Mouse (Mus musculus) common myeloid progenitor, adult 5-6 weeks (primary cell): Measurements from ENCODE around the gene Fbxw5. TPM values are rescaled to one million over a fixed set of nuclear protein-coding genes. Genes with fewer than 3 reads are reported as not detected.

Source experiments
- ATAC-seq: replicated peaks from 2 replicates; pipeline ENCODE4 v1.8.0; 2016; ENCODE audit warnings: low read depth, mild to moderate bottlenecking, moderate TSS enrichment, inconsistent platforms; ENCODE audit not compliant: poor library complexity, severe bottlenecking
- total RNA-seq: library from RNA; stranded (forward); fragments of 200-1000, 187-1606 nt; gene quantifications from 2 replicates; pipeline ENCODE4 v1.2.3, GENCODE M21; 2017

The Fbxw5 gene
- total RNA-seq, result 16.6 and 21.4 TPM in 2 replicates

DNA sequence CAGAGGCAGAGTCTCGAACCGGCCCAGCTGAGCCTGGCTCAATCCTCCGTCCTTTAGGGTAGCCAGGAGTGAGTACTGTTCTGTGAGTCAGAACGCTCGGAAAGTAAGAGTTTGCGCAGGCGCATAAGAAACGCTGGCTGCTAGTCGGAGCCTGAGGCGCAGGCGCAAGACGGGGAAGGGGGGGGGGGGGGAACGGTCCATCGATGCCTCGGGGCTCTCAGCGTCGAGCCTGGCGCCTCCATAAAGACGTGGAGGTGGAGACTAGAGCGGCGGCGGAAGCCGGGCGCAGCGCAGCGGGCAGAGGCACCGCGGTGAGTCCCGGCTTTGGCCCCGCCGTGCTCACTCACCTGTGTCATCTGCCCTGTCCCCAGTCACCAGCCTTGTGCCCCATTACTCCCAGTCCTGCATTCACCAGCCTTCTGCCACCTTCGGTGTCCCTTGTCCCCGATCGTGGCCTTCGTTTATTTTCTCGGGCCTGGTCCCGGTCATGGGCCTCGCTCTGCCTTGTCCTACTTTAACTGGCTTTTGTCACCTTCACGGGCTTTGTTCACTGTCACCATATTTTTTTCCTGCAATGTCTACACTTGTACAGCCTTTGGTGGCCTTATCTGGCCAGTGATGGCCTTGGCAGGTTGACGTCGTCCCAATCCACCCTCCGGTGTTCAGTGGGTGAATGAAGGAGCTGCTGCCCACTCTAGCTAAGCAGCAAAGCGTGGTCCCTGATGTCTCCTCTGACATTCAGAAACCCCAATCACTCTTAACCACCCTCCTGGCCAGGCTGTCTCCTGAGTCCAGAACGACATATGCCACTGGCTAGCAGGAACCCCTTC lies at the start of gene Fbxw5:
Gene Fbxw5, plus strand, starts transcription at position 175 of the 830 bp plus-strand sequence.
- ATAC-seq, result peak; percentile 78

DNA sequence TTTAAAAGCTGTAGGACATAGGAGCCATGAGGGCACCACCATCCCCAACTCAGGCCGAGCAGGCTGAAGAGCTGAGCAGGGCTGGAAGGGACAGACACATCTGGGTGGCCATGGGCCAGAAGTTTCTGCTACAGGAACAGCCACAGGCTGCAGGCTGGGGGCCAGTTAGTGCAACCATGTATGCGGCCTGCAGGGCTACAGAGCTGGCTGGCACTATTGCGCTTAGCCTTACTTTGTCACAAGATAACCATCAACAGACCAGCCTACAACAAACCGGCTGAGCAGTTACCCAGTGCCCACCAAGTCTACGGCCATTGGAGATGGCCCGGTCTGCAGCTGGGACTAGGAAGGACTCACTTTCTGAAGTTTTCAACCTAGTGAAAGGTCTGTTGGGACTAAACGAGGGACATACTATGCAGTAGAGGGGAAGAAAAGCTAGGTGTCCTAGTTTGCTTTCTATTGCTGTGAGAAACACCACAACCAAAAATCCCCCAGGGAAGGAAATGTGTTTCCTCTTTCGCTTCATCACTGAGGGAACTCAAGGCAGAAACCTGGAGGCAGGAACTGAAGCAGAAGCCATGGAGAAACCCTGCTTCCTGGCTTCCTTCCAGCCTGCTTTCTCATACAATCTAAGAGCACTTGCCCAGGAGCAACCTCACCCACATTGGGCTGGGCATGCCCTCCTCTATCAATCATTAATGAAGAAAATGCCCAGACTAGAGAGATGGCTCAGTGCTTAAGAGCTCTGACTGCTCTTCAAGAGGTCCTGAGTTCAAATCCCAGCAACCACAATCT lies 49.5 kb upstream of the Fbxw5 start:
- ATAC-seq, result peak; percentile 64

DNA sequence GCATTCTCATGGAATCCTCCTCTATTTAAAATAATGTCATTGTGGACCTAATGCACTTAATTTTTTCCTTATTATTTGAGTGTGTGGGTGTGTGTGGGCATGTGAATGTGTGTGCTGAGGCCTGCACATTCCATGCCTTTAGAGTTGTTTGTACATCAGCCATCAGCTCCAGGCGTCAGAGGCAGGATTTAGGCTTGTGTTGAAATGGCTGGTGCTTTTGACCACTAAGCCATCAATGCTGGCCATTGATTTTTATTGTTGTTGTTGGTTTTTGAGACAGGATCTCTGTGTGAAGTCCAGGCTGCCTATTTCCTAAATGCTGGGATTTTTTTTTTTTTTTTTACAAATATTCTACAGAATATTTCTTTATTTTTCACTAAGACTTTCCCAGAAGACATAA lies 47.6 kb upstream of the Fbxw5 start:
- ATAC-seq, result no peak

DNA sequence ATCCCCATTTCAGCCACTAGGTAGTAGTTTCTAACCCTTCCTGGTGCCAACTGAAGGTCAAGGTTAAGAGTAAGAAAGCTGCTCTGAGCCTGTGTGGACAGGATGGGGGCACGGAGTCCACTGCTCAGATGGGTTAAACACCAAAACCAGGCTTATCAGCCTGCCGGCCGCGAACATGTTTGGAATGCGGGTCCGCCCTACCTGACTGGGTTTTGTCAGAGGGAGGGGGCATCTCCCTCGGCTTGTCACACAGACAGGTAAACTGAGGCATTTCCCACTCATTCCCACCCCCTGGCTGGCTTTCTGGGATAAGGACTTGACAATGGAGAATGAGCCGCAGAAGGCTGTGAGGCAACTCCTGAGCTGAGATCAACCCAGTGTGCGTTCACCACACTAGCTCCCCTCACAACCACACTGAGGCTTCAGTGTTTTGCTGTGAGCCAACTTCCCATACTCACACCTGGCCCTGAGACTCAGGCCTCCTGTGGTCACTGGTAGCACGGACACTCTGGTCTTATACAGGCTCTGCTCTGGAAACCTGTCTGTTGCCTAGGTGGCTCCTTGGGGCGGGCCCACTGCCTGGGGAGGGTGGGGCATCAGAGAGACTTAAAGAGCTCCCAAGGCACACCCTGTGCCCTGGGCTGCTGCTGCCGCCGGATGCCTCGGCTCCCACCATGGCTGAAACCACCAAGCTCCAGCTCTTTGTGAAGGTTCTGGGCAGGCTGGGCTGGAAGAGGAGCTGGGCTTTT lies 44.2 kb upstream of the Fbxw5 start, which contains the start of gene Clic3:
Gene Clic3, plus strand, starts transcription at position 634 of the 749 bp plus-strand sequence.
- no peak for ATAC-seq

DNA sequence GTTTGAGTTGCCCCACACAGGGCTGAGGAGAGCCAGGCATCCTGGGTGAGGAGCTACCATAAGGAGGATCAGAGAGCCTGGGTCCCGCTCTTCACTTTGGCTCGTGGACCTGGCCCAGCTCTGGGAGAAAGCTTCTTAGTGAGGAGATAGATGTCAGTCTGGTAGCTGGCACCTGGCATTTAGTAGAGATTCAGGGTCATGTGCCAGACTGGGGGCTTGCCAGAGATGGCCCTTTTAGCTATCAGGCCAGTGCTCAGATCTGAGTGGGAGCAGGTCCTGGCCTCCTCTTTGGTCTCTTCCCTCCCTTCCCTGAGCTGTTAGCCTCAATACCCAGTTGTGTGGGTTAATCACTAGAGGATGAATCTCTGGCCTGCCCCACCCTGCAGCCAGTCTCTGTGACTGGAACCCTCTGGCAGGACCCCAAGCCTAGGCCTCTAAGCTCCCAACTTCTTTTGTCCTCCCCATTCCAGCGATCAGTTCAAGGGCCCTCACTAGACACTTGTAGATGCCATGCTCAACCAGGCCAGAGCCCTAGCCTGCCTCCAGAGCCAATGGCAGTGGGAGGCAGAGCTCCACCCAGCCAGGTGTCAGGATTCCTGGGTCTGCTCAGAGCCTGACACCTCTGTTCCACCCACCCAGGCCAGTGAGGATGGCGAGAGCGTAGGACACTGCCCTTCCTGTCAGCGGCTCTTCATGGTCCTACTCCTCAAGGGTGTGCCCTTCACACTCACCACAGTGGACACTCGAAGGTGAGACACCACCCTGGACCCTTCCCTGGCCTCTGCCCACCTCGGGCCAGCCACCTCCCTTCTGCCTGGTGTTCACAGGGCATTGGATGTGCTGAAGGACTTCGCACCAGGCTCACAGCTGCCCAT lies 43.3 kb upstream of the Fbxw5 start:
- ATAC-seq, result no peak

- ATAC-seq, result no peak
These were observed 41.6 kb upstream of the Fbxw5 start for GRCm38 (mm10) chr2:25458911-25459310.

DNA sequence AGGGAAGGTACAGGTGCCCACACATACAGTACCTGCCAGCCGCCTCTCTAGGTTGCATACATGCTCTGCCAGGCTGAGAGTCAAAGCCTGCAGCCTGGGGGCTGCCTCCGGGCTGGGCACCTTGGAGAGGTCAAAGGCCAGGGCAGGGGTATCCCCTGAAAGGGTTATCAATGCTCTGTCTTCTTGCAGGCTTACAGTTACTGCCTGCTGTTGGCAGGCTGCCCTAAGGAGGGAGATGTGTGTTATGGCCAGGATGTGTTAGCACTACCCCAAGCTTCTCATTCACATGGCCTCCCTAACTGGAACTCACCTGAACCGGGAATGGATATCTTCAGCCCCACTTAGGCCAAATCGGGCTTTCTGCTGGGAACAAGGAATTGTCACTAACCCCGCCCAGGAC lies 40.4 kb upstream of the Fbxw5 start:
- ATAC-seq, result no peak

- peak; percentile 87 for ATAC-seq
These were observed 39.8 kb upstream of the Fbxw5 start, which contains the start of gene Paxx for GRCm38 (mm10) chr2:25460551-25461309. TSS of gene Paxx (minus strand) at chr2:25461094.

GRCm38 (mm10) chr2:25461407-25461806 lies 39.1 kb upstream of the Fbxw5 start:
- ATAC-seq, result no peak

GRCm38 (mm10) chr2:25463630-25464029 lies 36.9 kb upstream of the Fbxw5 start:
- ATAC-seq, result no peak

GRCm38 (mm10) chr2:25465256-25465655 lies 35.3 kb upstream of the Fbxw5 start:
- ATAC-seq, result no peak

DNA sequence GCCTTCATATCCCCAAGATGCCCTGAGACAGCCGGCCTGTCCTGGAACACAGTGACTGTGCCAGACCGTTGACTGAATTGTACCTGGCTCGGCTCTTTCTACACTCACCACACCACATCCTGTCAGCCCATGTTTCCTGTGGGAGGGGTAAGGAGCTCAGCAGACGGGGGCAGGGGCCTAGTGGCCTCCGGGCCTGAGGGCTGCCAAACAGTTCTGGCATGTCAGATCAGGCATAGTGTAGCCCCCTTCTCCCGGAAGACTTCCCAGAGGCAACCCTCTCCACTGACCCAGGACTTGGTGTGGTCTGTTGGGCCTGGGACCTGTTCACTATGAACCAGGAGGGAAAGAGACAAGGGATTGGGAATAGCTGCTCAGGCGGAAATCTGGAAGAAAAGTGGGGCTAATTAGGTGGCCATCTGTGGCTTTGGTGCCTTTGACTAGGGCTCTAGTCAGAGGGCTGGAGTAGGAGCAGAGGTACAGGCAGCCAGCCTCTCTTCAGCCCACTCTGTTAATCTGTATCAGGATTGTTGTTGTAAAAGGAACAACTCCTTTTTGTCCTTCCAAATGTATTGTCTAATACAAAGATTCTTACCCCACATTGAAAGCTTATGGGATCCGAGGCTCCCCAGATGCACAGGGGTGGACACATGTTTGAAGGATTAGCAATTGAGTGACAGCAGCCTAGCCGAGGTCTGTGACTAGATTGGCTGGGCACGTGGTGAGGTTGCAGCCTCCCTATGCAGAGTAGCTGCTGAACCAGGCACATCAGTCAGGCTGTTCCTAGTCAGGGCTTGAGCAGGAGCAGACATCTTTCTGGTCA lies 34.5 kb upstream of the Fbxw5 start:
- ATAC-seq, result peak; percentile 71

GRCm38 (mm10) chr2:25467606-25468303 lies 32.8 kb upstream of the Fbxw5 start:
- no peak for ATAC-seq

DNA sequence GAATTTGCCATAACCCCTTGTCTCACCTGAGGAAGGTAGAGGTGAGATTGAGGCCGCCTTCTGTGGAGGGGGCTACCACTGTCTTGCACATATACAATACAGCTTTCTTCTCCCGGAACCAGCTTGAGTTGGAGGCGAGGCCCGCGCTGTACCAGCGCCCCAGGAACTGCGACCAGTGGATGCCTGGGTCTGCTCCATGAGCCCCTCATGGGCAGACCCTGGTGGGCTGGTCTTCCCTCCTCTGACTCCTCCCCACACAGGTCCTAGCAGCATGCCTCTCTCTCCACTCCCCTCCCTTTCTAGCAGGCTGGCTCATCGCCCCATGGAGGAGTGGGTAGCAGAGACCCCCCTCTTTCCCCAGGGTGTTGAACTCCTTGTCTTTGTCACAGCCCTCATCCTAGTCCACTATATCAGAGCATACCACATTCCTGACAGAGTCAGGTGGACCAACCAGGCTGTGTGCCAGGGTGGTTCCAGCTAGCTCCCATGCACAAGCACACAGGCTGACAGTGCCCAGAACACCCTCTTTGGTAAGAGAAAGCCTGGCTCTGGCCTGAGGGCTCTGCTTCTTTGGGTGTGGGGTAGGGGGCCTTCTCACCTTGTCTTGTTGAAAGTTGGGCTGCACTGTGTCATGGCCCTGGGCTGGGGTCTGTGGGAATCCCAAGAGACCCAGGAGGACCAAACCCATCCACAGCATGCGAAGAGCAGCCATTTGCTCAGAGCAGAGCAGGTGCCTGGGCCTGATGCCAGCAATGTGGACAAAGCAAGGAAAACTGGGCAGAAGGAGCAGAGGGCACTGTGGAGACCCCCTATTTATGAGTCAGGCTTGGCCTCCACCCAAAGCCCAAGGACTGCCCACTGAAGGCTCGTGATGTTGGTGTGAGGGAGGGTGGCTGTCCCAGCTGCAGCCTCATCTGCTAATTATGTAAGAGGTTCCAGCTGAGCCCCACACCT lies 31.3 kb upstream of the Fbxw5 start:
- ATAC-seq, result no peak

GRCm38 (mm10) chr2:25469969-25470368 lies 30.6 kb upstream of the Fbxw5 start, which contains the start of gene Ptgds:
TSS of gene Ptgds (minus strand) at chr2:25470046.
- ATAC-seq, result no peak

- no peak for ATAC-seq
These were observed 28.0 kb upstream of the Fbxw5 start for GRCm38 (mm10) chr2:25472550-25472949.
